Mouse (Mus musculus) monocyte, adult 2 months (primary cell): Measurements from ENCODE around the gene Igfbp2.

Experiments used
- DNase-seq, 2 experiments: peaks; one replicate each; pipeline ENCODE4 v3.0.0; 2022; ENCODE audit warnings: low spot score in 2 of 2, low read depth in 1 of 2

The Igfbp2 gene

DNA sequence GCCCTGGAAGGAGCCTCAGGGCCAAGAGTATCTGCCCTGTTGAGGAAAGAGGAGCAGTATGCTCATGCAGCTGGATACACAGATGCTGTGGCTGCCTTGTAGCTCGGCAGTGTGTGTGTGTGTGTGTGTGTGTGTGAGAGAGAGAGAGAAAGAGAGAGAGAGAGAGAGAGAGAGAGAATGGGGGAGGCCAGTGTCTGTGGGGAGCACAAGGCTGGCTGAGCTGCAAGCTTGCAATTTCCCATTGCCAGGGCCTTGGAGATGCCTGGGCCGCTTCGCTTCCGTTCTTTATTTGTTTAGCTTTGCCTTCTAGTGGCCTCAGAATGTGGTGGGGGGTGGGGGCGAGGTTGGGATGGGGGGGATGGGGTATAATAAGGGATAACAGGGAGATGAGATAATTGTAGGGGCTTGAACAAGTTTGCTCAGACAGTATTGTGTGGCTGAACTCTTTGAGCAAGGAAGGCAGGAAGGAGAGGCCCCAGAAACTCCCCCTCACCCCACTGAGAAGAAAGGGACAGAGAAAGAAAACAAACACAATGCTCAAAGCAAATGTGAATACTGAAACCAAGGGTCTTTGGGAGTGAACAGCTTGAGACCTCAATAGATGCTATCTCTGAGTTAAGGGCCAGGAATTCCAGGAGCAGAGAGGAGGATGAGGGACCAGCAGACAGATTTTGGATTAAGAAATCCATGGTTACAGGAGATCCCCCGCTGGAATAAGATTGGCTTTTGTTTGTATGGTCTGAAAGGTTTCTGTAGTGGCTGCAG, 10.5 kb upstream of the Igfbp2 start:
- DNase-seq = no peak

DNA sequence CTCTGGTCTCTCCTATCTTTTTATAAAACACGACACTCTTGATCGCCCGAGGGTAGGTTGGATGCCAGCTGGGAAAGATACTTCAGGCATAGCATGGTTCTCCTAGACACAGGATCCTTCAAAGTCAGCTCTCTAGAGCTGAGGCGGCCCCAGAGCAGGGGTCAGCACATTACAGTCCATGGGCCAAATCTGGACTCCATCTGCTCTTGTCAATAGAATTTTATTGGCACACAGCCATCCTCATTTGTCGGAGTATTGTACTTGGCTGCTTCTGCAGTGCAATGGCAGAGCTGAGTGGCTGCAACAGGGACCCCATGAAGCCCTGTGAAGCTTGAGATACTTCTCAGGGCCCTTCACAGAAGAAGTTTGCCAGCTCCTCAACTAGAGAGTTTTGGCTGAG, 9.1 kb upstream of the Igfbp2 start:
- DNase-seq = no peak

DNA sequence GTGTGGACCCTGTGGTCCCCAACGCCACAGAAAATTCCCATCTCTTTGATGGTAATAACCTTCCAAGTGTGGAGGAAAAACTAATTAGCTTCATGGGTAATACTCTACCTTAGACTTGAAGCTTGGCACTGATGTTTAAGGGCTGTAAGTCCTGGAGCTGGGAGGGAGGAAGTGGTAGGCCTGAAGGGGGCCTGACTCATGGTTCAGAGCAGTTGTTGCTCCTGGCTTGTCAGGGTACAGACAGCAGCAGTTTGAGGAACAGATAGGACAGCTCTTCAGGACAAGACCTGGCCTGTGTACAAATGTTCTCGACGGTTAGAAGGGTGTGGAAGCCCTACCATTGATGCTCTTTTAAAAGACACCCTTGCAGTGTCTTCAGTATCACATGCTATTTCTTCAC, 8.7 kb upstream of the Igfbp2 start:
- DNase-seq = no peak

DNA sequence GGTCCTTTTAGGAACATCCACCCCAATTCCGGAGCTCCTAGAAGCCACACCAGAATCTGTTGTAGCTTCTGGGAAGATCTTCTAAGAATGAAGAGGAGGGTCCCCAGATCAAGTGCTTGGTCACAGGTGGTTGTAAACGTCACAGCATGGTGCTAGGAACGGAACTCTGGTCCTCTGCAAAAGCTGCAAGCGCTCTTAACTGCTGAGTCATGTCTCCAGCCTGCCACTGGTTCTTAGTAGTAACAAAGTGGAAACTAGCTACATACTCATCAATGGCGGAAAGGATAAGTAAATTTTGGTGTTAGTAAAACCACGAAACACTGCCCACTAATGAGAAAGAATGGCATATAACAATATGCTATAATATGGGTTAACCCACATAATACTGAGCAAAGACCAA, 4.3 kb upstream of the Igfbp2 start:
- DNase-seq = no peak

DNA sequence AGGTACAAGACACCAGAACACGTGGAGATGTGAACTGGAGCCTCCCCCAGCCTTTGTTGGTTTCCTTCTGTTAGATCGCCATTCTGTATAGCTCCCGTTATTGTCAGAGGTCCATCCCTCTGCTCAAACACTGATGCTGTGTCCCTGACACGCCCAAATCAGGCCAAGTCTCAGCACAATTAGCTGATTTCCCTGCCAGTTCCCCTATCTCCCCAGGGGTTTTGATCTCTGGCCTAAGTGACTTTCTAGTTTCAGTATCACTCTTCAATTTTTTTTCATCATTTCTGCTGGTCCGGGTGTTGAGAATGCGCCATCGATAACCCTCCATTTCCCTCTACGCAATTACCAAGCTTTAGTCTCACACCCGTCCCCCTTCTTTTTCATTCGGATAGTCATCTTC, 1.4 kb upstream of the Igfbp2 start:
- no peak for DNase-seq

DNA sequence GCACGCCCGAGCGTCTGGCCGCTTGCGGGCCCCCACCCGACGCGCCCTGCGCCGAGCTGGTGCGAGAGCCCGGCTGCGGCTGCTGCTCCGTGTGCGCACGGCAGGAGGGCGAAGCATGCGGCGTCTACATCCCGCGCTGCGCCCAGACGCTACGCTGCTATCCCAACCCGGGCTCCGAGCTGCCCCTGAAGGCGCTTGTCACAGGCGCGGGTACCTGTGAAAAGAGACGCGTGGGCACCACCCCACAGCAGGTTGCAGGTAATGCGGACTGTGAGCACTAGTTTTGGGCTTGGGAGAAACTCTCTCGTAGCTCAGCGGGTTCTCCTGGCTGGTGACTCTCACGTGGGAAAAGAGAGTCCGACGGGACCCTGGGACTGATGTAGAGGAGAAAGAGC, 401 bp downstream of the Igfbp2 start:
- no peak for DNase-seq

DNA sequence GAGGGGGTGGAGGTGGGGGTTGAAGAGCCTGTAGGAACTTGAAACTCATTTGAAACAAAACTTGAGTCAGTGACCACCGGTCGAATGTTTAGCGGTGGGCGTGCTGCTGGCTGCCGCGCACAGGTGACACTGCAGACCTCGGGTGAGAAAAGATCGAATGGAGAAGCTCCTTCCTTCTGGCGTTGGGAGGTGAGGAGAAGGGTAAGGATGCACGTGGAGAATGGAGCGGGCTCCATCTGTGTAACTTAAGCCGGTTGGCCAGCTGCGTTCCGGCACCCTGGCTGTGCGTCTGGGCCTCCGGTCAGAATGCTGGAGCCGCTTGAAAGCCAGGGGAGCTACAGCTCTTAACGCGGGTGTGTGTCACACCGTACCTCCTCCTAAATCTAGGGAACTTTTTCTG, 983 bp downstream of the Igfbp2 start:
- no peak for DNase-seq

DNA sequence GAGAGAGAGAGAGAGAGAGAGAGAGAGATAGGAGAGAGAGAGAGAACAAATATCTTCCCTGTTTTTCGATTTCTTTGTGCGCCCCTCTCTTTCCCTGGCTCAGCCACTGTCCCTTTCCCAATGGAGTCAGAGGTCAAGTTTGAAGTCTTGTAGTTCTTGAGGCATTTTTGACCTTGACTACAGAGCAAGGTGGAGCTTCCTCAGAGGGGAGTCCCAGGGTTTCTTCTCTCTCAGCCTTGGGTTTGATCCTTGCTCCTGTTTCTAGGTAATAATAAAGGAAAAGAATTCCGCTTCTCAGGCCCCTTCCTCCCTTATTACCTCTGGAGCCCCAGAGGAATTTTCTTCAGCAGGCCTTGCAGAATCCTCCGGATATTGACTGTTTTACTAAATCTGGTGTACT, 1.6 kb downstream of the Igfbp2 start:
- no peak for DNase-seq

DNA sequence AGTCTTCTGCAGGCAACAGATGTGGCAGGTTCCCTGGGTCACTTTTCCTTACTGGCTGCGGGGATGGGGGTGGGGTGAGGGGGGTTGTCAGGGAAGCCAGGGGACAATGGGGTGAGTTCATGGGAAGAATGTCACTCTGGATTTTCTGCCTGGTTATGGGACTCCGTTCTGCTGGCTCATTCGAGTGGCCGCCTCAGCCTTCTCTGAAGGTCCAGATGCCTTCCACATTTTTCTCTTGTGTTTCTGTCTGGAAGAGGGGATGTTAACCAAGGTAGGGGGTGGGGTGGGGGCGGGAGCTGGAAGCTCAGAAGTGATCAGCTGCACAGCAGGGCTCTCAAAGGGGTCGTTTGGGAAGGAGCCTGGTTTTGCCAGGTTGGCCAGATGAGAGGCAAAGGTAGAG, 2.1 kb downstream of the Igfbp2 start:
- no peak for DNase-seq

DNA sequence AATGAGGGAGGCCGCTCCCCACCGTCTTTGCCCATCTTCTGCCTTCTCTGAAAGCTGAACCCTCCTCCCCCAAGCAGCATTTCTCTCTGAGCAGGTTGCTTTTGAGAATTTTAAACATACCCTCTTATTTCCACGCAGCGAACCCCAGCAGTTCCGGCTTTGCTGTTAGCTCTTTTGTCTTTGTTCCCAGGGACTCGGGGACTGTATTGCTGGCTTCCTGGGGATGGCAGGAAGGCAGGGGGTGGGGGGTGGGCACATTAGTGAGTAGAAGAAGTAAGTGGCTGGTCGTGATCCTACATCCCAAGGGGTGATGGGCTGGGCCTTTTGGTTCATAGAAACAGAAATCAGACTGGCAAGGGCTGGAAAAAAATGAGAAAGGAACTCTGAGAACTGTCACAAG, 2.6 kb downstream of the Igfbp2 start:
- DNase-seq = no peak

DNA sequence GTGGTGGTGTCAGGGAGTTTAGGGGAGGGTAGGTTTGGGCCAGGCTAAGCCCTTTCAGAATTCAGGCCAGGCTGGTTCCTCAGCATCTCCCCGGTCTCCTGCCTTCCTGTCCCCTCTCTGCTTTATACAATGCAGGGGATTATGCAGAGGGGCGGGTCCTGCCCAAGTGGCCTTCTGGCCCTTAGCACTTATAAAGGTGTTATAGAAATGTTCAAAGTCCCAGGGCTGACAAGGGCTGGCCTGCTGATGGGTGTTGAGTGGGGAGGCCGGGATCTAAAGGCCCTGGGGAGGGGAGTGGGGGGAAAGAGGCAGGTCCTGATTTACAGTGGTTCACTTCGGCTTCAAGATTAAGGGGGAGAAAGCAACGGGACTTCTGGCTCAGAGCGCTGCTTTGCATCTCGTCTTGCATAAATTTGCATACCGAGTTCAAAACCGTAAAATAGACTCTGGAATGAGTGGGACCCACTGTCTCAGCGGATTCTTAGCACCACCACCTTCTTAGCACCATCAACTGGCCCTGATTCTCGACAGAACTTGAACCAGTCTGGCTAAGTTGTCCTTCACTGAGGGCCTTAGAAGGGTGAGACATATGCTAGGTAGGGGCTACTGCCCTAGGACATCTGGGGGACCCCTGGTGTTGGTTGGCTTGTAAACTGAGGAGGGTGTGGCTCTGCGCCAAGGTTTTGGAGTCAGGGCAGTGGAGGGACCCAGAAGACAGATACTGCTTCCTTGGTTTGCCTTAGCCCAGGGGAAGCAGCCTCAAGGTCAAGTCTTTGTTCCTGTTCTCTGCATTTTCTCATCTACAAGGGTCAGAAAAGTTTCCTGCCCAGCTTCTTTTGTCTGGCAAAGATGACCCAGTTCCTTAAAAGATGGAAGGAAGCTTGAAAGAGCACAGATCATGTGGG, 3.4 kb downstream of the Igfbp2 start:
- no peak for DNase-seq

DNA sequence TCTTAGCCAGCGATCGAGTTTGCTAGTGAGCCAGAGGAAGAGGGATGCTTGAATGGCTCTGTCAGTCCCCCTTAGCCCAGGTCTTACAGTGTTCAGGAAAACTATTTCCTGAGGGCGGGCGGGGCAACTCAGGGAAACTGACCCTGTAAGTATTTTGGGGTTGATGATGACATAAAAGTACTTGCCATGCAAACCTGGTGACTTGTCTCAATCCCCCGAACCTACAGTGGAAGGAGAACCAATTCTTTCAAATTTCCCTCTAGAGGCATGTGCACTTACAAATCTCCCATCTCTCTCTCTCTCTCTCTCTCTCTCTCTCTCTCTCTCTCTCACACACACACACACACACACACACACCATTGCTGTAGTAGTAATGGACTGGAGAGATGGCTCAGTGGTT, 4.5 kb downstream of the Igfbp2 start:
- no peak for DNase-seq

DNA sequence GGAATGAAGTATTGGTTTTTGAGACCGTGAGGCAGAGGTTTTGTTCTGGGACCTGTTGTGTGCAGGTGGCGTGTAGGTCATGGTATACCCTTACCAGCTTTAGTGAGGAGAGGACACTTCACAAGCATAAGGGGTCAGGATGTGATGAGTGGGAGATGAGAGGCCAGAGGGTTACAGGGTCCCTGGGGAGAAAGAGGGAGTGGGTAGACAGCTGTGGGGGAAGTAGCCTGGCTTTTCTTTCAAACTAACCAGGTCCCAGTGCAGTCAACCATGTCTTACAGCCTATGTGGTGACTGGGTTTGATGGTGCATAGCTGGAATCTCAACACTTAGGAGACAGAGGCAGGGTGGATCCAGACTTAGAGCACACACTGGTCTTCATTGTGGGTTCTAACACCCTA, 6.2 kb downstream of the Igfbp2 start:
- no peak for DNase-seq

DNA sequence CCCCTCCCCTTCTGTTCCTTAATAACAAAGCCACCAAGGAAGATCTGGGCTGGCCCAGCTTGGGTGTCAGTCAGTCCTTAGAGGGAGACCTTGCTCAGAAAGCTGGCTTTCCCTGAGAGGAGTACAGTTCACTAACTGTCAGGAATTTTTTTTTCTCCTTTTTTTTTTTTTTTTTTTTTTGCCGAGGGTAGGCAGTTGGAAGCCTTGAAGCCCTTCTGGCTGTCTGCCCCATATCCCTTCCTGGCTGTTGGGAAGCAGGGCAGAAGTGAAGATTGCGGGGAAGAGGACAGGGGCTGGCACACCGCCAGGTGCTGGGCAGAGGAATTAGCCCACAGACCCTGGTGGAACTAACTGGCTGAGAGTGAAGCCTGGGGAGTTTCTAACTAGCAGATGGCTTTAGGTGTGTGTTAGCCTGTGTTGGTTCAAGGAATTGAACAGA, 8.4 kb downstream of the Igfbp2 start:
- DNase-seq = no peak

DNA sequence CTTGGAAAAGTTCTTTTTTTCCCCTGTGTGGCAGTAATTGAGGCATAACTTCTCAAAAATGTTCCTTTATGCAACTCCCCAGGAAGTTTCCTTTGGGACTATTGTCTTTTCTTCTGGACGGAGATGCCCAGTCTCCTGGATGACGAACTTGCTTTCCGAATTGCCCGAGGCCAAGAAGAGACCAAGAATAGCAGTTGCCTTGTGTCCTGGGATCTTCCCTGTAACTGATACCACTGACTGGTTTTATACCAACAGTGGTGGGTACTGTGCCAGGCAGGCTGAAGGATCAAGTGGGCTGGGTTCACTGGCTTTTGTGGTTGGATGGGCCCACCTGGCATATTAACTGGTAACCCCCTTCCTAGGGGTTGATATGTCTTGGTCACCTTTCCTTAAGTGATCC, 9.3 kb downstream of the Igfbp2 start:
- DNase-seq = no peak

DNA sequence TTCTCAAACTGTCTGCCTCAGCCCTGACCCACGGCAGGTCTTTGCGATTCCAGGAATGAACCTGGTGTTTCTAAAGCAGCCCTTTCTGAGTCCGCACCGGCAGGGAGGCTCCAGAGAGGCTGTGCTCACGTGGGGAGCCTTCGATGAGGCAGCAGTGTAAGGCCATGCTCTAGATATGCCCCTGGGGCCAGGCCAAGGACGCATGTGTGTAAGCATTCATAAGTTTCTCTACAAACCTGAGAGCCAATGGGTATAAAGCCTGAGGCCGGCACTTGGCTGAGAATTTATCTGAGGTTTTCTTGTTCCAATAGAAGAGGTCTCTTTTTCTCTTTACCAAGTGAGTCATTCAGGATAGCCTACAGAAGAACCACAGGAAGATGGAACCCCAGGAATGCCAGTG, 15.1 kb downstream of the Igfbp2 start:
- no peak for DNase-seq

DNA sequence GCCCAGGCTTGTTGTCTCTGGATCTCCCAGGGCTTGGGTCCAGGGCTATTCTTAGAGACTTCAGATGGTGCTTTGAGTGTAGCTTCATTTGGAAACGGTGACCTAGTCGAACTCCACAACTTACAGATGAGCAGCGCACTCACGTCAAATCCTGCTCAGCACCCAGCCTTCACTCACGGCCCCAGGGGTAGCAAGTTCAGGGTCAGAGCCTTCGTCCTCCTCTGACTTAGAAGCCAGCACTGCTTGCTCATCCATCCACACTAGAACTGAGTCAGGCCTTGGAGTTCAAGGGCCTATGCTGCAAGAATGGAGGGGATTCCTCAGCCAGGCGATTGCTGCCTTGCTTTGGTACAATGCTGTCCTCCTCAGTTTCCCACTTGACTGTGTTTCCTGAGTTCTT, 15.5 kb downstream of the Igfbp2 start:
- no peak for DNase-seq

DNA sequence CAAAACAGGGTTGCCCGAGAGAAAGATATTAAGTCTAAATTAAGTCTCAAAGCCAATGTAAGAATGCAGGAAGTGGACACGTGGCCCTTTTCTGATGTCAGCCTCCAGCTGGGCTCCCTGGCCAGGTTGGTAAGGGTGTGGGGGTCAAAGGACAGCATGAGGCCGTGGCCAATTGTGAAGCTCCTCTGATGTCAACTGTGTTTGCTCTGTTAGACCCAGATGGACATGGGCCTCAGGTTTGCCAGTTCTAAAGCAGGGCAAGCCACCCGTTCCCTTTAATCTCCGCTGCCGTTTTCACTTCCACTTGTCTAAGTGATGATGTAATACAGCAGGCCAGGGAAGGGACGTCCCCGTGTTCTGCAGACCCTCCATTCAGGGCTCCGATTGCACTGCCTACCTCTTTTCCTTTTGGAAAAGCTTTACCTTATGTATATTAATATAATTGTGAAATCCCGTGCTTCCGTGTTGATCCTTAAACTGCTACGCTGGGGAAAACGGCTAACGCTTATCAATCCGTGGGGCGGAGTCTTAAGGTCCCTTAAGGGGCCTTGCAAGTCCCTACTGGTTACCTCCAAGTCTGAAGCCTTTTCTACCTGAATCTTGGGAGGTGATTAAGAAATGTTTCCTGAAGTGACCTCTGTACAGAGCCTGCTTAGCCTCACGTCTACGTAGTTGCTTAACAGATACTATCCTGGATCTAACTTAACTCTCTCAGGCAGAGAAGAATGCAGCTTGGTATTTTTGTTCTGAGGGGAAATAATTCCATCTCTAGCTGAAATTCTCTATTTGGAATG, 18.6 kb downstream of the Igfbp2 start:
- DNase-seq = no peak

DNA sequence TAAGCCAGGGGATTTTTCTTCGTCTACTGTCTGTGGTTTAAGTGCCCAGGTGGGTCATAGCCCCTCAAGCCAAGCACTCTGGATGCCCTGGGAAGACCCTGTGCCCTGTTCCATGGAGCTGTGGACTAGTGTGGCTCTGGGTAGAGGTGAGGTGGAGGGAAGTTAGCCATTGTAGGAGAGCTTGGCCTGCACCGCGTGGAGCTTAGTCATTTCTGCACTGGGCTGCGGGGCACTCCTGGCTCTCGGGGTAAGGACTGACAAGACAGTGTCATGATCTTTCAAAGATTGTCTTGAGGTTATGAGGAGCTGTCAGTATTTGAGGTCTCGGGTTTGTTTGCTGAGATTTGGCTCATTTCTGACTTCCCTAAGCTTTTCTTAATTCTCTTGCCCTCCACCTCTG, 20.4 kb downstream of the Igfbp2 start:
- no peak for DNase-seq

DNA sequence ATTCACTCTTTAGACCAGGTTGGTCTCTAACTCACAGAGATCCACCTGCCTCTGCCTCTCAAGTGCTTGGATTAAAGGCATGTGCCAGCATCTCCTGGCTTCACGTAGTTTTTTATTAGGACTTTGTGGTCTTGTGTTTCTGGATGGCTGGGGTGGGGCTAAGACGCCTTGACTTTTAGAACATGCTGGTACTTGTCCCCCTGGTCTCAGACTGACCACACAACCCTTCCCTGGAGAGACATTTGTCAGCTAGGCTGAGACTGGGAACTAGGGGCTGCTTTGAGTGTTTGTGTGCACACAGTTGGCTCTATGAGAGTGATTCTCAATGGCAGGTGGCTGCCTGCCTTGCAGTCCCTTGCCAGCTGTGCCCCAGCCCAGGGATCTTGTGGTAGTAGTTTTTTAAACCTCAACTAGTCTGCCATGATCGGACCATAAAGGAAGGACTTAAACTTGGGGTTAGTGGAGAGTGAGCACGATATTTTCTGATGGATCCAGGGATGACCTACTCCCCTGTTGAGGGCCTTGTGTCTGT, 23.6 kb downstream of the Igfbp2 start:
- DNase-seq = no peak

DNA sequence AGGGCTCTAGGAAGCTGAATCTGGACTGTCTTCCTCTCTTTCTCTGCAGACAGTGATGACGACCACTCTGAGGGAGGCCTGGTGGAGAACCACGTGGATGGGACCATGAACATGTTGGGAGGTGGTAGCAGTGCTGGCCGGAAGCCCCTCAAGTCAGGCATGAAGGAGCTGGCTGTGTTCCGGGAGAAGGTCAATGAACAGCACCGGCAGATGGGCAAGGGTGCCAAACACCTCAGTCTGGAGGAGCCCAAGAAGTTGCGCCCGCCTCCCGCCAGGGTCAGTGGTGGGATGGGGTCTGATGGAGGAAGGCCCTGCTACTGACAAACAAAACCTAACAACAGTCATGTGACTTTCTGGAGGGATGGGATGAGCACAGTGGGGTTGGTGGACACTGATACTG, 24.7 kb downstream of the Igfbp2 start:
- DNase-seq = no peak

DNA sequence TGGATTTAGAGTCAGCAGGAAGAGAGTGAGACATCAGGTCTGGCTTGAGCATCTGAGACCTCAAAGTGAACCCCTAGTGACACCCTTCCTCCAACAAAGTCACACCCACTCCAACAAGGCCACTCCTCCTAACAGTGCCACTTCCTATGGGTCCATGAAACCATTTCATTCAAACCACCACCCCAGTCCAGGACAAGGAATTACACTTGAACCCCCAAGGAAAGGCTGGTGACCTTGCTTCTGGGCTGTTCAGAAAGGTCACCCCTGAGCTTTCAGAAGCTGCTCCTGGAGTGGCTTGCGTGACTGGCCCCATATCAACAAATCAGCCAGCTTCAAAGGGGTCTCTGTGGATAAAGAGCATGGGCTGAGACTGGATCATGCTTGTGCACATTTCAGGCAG, 29.5 kb downstream of the Igfbp2 start:
- DNase-seq = no peak
